Mouse (Mus musculus) common myeloid progenitor, adult 5-6 weeks (primary cell): ENCODE results near the gene Atp8b3. TPM values are rescaled to one million over a fixed set of nuclear protein-coding genes. Genes with fewer than 3 reads are reported as not detected.

ENCODE experiments used
- ATAC-seq: replicated peaks from 2 replicates; pipeline ENCODE4 v1.8.0; 2016; ENCODE audit warnings: low read depth, mild to moderate bottlenecking, moderate TSS enrichment, inconsistent platforms; ENCODE audit not compliant: poor library complexity, severe bottlenecking
- total RNA-seq: library from RNA; stranded (forward); fragments of 200-1000, 187-1606 nt; gene quantifications from 2 replicates; pipeline ENCODE4 v1.2.3, GENCODE M21; 2017

The Atp8b3 gene
- not detected in 2 replicates for total RNA-seq

DNA sequence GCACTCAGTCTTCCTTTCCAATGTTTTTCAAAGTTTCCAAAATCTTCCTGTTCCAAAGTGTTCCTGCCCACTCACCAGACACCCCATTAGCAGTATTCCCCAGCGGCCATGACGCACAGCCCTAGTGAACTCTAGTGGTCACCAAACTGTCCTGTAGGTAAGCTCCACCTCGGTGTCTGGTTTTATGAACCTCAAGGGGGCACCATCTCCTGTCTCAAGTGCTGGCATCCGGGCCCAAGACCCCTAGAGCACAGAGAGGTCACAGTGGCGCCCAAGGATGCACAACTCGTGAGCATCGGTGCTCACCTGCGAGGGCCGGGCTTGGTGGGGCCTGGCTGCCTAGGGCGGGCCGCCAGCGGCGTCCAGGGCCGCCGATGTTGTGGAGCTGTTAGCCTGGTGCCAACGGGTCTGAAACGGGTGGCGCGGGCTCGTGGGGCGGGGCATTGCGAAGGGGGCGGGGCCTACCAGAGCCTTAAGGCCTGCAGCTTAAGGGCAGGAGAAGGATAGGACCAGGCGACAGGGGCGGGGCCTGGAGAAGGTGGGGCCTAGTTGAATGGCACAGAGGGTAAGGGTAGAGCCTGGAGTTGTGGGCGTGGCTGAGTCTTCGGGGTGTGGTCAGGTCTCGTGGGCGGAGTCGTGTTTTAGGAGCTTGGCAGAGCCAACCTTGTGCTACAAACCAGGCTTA is at the start of gene Atp8b3:
Gene Atp8b3 (minus strand): TSS at position 415 of the 685 bp plus-strand sequence.
- ATAC-seq = peak; percentile 90

DNA sequence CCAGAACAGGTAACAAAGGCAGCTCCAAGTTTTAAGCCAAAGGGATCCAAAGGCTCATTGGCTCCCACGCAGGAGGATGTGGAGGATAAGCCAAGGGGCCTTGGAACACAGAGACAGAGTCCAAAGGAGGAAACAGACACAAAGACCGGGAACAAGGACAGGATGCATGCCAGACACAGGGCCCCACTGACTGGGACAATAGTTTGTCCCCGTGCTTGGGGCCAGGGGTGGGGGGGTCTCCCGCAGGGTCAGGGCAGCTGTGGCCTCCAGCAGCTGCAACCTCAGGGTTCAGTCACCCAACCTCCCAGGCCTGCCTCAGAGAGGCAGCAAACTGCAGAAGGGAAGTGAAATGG is 48.4 kb upstream of the Atp8b3 start:
- ATAC-seq = no peak

DNA sequence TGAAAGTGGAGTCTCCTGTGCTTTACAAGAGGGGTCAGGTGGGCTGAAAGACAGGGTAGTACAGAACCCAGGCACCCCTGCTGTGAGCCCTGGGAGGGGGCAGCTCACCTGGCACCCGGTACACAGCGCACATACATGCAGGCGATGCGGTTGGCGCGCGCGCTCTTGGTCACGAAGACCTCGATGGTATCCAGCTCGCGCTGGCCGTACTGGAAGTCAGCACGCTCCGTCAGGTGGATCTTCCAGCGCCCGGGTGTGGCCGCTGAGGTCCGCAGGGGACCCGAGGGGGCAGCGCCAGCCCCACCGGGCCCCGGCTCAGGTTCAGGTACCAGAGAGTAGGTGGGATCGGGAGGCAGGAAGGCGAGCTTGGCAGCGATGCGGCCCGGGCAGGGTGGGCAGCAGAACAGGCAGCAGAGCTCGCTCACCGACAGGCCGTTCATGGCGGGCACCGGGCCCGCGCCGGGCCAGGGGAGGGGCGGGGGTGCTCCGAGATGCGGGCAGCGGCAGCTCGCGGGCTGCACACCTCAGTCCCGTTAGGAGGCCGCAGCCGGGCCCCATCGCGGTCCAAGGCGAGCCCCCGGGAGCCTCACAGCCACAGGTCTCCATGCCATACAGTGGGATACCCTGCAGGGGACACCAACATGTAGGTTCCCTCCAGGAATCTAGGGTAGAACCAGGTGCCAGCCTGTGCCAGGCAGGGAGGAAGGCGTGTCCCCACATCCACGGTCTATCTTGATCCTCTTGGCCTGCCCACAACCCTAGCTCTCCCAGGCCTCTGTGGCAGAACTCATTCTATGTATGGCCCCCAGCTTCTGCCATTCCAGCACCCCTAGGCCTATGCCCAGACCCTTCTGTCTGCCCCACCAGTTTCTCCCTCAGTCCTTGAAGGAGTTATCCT is 47.7 kb upstream of the Atp8b3 start:
- ATAC-seq = no peak

DNA sequence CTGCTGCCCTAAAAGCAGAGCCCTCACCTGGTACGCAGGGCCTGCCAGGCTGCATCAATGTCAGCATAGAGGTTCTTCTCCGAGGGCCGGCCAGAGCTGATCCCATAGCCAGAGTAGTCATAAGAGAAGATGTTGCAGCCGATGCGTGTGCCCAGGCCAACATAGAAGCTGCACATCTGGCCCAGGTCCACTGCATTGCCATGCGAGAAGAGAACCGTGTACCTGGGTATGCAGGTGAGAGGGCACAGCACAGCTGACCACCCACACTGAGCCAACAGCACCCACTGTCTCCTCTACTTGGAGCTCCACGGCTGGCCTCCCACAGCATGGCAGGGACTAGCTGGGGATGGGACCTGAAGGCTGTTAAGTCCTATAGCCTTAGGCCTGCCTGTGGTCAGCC is 46.7 kb upstream of the Atp8b3 start:
- no peak for ATAC-seq

DNA sequence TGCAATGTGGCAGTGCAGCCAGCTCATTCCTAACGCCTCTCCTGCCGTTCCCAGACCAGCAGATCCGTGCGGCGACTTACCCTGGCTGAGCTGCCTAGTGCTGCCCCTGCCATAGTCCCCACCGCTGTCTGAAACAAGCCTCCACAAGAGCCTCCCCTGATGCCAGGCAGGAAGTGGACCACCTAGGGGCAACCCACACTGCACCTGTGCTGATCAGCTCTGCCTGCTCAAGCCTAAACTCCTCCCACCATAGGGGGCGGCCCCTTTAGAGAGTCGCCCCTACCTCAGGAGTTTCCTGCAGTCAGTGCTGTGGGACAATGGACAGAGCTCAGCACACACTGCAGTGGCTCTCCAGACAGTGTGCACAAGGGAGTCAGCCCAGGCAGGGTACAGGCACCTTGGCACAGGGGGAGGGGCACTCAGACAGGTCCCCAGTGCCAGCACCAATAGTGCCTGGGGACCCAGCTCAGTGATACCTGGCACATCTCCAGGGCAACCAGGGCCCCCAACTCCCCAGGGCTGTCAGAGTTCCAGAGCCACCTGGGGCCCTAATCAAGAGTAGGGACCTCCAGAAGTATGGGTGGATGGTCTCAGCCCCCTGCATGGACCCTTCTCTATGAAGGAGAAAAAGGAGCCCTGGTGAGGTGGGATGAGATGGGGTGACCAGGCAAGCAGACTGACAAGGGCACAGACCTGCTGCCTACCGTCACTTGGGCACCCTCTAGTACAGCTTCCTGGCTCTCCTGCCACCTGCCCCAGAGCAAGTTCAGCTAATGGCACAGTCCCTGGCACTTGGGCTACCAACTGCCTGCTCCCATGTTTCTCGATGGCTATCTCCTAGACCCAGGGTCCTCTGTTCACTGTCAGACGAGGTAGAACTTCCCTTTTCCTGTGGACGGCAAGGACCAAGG is 46.0 kb upstream of the Atp8b3 start:
- no peak for ATAC-seq

DNA sequence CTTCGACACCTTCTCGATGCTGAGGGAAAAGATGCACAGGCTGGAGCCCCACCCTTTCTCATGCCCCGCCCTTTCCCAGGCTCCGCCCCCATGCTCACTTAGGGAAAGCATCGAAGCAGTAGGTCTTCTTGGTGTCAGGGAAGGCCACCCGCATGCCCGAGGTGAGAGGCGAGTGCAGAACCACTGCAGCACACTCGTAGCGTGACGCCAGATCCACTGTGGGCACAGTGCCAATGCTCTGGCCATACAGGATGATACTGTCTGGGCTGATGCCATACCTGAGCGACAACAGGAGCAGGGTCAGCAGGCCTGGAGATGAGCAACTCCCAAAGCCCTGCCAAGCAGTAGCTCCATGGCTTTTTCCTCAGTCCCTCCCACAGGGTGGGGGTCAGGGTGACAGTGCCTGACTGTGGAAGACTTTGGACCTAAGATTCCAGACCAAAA is 45.1 kb upstream of the Atp8b3 start:
- ATAC-seq = no peak

DNA sequence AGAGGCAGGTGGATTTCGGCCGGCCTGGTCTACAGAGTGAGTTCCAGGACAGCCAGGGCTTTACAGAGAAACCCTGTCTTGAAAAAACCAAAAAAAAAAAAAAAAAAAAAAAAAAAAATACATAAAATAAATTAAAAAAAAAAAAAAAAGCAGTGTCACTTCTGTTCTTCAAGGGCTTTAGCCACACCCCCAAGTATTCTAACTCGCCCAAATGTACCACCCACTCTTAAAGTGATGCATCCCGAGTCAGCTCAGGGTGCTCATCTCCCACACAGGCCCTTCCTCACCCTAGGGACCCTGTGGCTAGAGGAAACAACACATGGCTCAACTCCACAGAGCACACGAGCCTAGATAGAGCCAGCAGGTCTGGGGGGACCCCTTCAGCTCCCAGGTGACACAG is 44.1 kb upstream of the Atp8b3 start:
- ATAC-seq = no peak

DNA sequence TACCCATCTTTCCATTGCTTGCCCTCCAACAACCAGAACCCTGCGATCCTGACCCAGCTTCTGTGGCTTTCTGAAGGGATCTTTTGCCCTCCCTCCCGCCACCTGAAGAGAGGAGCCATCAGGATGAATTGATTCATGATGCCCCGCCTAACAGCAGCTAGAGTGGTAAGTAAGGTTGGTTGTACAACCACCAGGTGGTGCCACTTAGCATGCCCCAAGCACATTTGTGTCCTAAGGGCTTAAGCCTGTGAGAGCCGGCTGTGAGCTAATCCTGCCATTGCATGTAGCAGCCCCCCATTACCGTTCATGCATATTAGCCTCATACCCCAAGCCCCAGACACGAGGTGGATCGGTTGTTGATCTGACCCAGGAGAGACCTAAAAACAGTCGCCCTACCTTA is 40.0 kb upstream of the Atp8b3 start:
- peak; percentile 50 for ATAC-seq

DNA sequence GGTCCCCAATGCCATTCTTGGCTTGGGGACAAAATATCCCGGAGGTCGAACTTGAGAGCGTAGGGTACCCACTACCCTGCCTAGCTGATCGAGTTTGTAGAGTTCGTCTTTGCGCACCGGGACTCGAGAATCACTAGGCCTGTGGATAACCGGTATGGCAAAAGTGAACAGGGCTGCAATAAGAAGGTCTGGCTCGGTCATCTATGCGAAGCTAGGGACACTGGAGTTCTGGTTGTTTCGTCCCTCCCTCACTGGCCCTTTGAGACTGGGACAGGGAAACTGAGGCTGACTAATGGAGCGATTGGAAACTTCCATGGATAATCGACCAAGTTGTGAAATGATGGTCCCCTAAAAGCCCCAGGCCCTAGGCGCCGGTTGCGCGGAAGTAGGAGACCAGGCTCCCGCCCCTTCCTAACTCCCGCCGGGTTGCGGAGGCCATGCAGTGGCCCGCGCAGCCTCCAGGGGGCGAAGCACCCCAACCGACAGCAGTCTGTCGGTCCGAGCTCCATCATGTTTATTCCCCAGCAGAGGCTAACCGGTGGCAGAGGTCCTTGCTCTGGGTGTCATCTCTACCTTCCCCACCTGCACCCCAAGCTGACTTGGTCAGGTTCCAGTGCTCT is 39.3 kb upstream of the Atp8b3 start:
- peak; percentile 61 for ATAC-seq

DNA sequence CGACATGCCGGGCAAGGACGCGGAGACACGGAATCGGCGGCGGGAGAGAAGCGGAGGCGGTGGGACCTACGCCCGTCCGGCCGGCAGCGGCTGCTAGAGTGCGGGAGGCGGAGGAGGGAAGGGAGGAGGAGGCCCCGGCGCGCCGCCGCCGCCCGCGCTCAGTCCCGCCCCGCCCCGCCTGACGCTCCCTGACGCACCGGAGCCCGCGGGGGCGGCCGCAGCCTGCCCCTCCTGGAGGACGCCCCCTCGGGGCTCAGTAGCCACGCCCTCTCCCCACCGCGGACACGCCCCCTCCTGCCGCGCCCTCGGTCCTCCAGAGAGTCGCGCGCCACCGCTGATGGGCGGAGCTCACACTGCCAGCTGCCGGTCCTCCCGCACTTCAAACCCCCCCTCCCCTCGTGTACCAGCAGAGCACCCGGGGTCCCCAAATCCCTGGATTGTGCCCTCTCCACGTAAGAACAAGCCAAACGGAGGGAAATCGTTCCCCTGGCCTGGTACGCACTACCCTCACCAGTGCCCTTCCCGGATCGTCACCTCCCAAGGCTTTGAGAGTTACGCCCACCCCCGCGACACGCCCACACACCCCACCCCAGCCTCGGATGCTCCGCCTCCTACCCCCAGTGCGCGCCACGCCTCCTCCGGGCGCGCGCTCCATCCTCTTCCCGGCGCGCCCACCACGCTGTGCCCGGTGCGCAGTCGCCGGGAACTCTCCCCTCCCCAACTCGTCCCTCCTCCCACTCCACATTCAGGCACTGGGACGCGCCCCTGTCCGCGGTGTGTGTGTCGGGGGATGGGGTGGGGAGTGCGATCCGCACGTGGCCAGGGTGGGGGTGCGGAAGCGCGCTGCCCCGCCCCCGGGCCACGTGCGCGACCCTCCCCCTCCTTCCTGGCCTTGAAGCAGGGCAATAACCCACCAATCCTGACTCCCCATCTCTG is 38.5 kb upstream of the Atp8b3 start, which contains the start of gene Klf16:
Gene Klf16 (minus strand): TSS at position 127 of the 936 bp plus-strand sequence.
- ATAC-seq = peak; percentile 60

DNA sequence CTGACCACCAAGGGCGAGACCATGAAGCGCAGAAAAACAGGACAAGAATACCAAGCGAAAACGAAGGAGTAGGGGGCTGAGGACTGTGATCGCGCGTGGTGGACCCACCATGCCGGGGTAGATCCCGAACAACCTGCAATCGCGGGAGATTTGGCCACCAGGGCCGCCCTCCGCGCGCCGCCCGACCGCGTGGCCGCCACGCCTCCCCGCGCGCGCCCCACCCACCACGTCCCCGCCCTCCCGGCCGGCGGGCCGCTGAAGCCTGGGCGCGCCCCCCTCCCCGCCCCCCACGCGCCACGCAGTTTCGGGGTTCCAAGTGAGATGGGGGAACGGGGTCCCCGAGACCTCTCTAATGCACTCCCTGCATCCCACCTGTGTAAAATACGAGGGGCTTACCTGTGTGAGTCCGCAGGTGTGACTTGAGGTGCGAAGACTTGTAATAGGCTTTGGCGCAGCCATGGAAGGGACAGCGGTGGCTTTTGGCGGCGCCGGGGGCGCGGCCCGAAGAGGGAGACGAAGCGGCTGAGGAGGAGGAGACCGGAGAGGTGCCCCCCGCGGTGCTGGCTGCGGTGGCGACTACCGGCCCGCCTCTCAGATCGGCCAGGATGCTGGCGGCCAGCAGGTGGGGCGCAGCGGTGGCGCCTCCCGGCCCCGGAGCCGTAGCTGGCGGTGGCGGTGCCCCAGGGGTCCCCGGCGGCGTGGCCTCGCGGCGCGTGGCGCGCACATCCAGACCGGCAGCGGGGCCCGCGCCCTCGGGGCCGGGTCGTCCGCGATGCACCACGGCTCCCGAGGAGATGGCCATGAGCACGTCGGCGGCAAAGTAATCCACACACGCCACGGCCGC is 37.6 kb upstream of the Atp8b3 start:
- ATAC-seq = no peak

DNA sequence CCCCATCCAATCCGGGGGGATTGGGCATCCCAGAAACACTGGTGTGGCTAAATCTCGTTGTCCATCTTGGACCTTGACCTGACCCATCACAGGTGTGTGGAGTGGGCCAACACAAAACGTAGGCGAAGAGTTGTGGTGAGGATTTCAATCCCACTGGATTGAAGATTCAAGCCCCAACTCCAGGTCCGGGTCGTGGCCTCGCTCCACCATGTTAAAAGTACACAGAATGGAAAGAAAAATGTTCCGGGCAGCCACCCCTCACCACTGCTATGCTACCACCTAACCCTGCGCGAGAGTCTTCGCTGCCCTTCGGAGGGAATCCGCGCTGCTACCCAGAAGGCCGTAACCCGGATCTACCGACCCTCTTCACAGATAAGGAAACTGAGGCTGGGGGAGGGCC is 37.0 kb upstream of the Atp8b3 start:
- ATAC-seq = no peak

DNA sequence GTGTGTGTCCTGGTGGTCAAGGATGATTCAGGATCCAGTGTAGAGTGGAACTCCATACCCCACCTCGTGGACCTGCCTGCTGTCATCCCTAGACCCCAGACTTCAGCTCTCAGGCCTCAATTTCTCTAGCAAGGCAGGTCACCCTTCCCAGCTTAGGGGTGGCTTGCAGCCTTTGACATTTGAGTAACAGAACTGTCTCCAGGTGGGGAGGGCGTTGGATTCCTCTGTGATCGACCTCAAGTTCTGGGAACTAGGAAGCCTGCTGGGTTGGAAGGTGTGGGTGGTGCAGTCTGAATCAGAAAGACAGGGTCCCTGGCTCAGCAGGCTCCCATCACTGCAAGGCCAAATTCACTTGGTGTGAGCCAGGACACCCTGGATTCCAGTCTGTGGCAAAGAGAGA is 36.0 kb upstream of the Atp8b3 start:
- ATAC-seq = no peak

DNA sequence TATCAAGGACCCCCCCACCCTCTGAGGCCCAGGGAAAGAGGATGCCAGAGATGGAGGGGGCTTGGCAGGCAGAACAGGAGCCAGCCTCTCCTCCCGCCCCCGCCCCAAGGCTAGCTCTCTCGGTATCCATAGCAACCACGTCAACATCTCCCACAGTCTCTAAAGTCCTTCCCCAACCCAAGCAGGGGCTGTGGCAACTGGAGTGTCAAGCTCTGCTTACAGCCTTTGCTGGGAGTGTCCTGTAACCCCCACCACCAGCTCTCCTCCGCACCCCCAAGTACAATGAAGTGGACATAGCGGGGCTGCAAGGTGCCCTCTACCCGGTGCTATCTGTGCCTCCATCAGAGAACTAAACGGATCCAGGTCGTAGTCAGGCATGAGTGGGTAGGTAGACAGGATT is 35.0 kb upstream of the Atp8b3 start:
- ATAC-seq = no peak

DNA sequence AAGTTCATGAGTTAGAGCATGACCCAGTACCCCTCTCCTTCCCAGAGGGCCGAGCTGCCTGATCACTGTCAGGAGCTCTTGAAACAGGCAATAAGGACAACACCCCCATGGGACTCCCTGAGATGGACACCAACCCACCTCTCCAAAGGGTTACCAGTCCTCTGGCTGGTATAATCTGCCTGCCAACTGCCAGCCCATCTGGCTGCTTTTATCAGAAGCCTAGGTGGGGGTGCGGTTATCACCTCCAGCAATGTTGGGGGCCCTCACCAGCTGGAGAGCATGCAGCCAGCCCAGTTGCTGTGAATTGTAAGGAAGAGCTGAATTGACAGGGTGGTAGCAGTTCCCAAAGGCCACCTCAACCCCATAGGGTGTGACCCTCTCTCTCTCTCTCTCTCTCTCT is 33.6 kb upstream of the Atp8b3 start:
- ATAC-seq = no peak

DNA sequence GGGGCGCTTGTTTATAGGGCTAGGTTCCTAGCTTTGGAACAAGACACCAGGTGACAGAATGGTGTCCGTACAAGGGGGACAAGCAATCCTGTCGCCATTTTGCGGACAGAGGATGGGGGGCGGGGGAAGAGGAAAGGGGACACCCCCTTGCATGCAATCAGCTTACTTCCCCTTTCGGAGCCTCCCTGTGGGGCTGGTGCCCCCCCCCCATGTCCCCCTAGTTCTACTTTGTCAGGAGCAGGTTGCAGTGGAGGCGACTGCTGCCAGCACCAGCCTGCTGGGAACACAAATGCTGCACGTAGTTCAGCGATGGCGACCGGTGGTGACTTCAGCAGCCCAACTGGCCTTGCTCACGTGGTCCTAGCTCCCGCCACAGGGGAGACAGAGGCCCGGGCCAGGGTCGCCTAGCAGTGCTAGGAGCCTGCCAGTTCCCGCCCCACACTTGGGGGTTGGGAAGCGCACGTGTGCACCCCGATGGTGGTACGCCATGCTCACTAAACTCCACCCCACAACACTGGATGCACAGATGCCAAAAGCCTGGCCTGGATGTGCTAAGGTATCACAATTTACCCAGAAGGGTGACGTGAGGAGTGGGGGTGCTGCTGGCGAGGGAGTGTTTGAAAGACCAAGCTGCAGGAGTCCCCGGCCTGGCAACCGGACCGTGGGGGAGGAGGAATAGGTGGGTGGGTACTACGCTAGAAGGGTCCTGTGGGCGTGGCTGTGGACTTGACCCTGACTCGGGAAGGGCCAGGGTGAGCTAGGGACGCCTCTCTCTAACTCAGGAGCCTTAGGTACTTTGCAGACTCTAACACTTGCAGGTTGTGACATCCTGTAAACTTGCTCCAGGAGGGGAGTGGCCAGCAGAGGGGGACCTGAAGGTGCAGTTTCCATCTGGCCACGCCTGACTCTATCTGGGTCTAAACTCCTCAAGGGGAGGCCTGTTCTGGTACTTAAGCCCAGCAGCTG is 32.2 kb upstream of the Atp8b3 start:
- peak; percentile 14 for ATAC-seq

DNA sequence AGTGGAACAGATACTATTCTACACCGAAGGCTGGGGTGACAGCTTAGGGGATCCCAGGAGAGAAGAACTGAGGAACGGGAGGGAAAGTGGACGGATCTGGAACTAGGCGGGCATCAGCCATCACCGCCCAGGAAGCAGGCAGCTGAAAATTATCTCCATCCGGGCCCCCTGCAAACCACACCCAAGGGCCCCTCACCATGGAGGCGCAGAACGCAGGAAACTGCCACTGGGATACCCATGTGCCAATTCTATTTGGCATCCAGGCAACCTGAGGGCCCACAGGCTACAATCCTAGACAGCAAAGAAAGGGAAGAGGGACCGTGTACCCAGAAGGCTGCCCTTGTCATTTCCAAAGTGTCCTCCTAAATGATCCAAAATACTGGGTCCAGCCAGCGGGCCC is 31.5 kb upstream of the Atp8b3 start:
- ATAC-seq = no peak
